Mouse (Mus musculus) bone marrow macrophage, adult 2 months (primary cell): ENCODE measurements around the gene Klk1b4.

Experiments
- CTCF ChIP-seq: IDR thresholded peaks from 2 replicates; pipeline ENCODE4 v1.5.1; 2012; ENCODE audit warnings: low read depth, mild to moderate bottlenecking, low read length, moderate library complexity
- POLR2A ChIP-seq: IDR thresholded peaks from 2 replicates; pipeline ENCODE4 v1.6.1; 2012; ENCODE audit warnings: mild to moderate bottlenecking, low read depth, low read length, borderline replicate concordance

- TF ChIP-seq POLR2A (no peak), CTCF (no peak)
Measured at GRCm38 (mm10) chr7:44225076-44225475, 17.8 kb downstream of the Klk1b4 start, which contains the start of gene Klk1.
